Mouse (Mus musculus) forebrain, embryonic 10.5 days (tissue): ENCODE measurements around the gene Fhit. TPM values are rescaled to one million over a fixed set of nuclear protein-coding genes. Genes with fewer than 3 reads are reported as not detected.
A peak's percentile ranks its signal among the peaks of the same experiment; 100 is the strongest.

Experiments used
- DNase-seq: peaks from one replicate; pipeline ENCODE4 v3.0.0-alpha.2; 2017; ENCODE audit warnings: low spot score; ENCODE audit errors: extremely low spot score
- H3K27ac ChIP-seq: fragments of 300-500 bp; sonication (generic); 2 replicates; pipeline ENCODE4 v1.5.1; 2016; ENCODE audit warnings: mild to moderate bottlenecking
- H3K27me3 ChIP-seq: fragments of 300-500 bp; sonication (generic); 2 replicates; pipeline ENCODE4 v1.6.1; 2016; ENCODE audit warnings: mild to moderate bottlenecking; ENCODE audit not compliant: poor library complexity, severe bottlenecking
- H3K36me3 ChIP-seq: fragments of 300-500 bp; sonication (generic); replicated peaks from 2 replicates; pipeline ENCODE4 v1.6.1; 2016; ENCODE audit warnings: mild to moderate bottlenecking, moderate library complexity
- H3K4me1 ChIP-seq: fragments of 300-500 bp; sonication (generic); 2 replicates; pipeline ENCODE4 v1.6.1; 2016
- H3K4me3 ChIP-seq: fragments of 300-500 bp; sonication (generic); 2 replicates; pipeline ENCODE4 v1.5.1; 2016; ENCODE audit warnings: mild to moderate bottlenecking, moderate library complexity
- H3K9me3 ChIP-seq: fragments of 300-500 bp; sonication (generic); 2 replicates; pipeline ENCODE4 v1.6.1; 2016; ENCODE audit warnings: mild to moderate bottlenecking, moderate library complexity
- WGBS: fragments of 180-500 bp; shearing (Covaris S2); methylation state at CpG from one replicate; pipeline ENCODE4 v1.1.7; 2016; 5-methylcytosine and 5-hydroxymethylcytosine counted together
- polyA plus RNA-seq: library from polyadenylated mRNA; unstranded; fragments of >200 nt; fragmentation: Nextera tagmentation; extraction: Ambion mirVana; gene quantifications from 2 replicates; pipeline ENCODE4 v1.2.1, GENCODE M21; 2016

Gene Fhit
- polyA plus RNA-seq, 1 experiment from 2014 or later: 1.4 TPM

DNA sequence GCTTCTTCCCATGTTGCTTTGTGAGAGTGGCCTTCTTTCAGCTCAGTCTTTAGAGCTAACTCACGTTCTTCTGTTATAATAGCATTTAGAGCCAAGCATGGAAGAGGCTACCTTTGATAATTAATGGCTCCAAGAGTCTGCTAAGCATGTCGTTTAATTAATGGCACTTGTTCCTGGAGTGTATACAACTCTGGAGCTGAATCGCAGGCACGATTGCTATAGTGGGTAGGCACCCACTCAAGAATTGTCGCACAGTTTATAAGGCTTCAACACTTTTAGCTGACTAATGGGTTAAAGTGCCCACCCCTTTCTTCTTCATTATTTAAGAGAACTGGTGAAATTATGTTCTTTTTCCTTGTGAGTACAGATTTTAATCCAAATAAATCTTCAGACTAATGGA, 1605.5 kb downstream of the Fhit start:
- Histone ChIP-seq H3K4me3 (no peak overlapping the region), H3K36me3 (no peaks in the 10 kb centered on the region), H3K27me3 (no peaks in the 10 kb centered on the region), H3K27ac (0 out of 2 replicates have a peak overlapping the region, but pooled peaks have one; percentile 48), H3K4me1 (peaks cover 18% of the 10 kb centered on the region), H3K9me3 (no peaks in the 10 kb centered on the region)
- WGBS: 66% methylated on average over 5 of the region's 5 CpGs
- no peak for DNase-seq

DNA sequence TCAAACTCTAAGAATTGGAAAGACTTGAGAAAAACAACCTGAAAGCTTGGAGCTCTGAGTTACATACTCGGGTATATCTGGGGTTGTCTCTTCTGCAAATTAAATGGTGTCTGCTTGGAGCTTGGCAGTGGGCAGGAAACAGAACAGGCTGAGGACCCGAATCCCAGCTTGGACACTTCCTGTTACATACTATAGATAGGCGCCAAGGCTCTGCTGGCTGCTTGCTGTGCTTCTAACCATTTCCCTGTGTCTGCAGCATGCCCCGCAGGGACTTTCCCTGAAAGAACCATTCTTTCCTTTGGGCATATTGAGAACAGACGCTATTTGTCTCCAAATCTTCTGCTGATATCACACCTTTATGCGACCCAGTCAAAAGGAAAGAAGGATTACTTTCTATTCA, 1606.0 kb downstream of the Fhit start:
- 48% methylated on average over 6 of the region's 6 CpGs for WGBS
- H3K4me1 ChIP-seq: peaks cover 18% of the 10 kb centered on the region
- H3K4me3 ChIP-seq: no peak overlapping the region
- DNase-seq: peak; percentile 15
- peak overlapping the region; percentile 48; the same call in 1 of the 2 replicates for H3K27ac ChIP-seq
- H3K36me3 ChIP-seq: no peaks in the 10 kb centered on the region
- H3K27me3 ChIP-seq: no peaks in the 10 kb centered on the region
- no peaks in the 10 kb centered on the region for H3K9me3 ChIP-seq

GRCm38 (mm10) chr14:9552149-9552548, 1609.7 kb downstream of the Fhit start:
- Histone ChIP-seq H3K27me3 (no peaks in the 10 kb centered on the region), H3K4me1 (peaks cover 18% of the 10 kb centered on the region), H3K36me3 (no peaks in the 10 kb centered on the region), H3K27ac (no peak overlapping the region), H3K4me3 (no peak overlapping the region), H3K9me3 (no peaks in the 10 kb centered on the region)
- no peak for DNase-seq

GRCm38 (mm10) chr14:9547952-9548351, 1613.9 kb downstream of the Fhit start:
- Histone ChIP-seq H3K27me3 (no peaks in the 10 kb centered on the region), H3K36me3 (no peaks in the 10 kb centered on the region), H3K4me1 (no peaks in the 10 kb centered on the region), H3K4me3 (no peak overlapping the region), H3K9me3 (no peaks in the 10 kb centered on the region), H3K27ac (no peak overlapping the region)
- WGBS: 42% methylated on average over 1 of the region's 1 CpGs
- no peak for DNase-seq

- WGBS: 85% methylated on average over 3 of the region's 3 CpGs
- H3K36me3 ChIP-seq: no peaks in the 10 kb centered on the region
- no peak for DNase-seq
- H3K27me3 ChIP-seq: no peaks in the 10 kb centered on the region
- no peaks in the 10 kb centered on the region for H3K9me3 ChIP-seq
- no peak overlapping the region for H3K4me3 ChIP-seq
- H3K4me1 ChIP-seq: no peaks in the 10 kb centered on the region
- no peak overlapping the region for H3K27ac ChIP-seq
Observed at GRCm38 (mm10) chr14:9544364-9544763, 1617.5 kb downstream of the Fhit start.

DNA sequence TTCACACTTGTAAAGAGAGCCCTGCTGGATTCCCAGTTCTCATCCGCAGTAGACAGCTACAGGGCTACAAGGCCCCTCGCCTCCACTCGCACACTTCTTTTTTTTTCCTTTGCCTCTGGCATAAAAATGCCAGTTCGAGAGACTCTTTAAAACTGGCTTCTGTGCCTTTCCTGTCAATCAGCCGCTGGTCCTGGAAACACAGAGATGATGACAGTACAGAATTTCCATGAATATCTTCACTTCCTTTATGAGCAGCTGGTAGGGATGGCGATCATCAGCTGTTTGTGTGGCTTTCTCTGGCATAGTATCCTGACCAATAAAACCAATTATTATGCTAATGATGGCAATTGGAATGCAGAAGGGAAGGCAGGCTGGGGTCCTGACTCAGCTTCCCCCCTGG, 1626.3 kb downstream of the Fhit start:
- H3K9me3 ChIP-seq: no peaks in the 10 kb centered on the region

GRCm38 (mm10) chr14:9529247-9529646, 1632.6 kb downstream of the Fhit start:
- Histone ChIP-seq H3K27ac (no peak overlapping the region), H3K9me3 (no peaks in the 10 kb centered on the region), H3K4me3 (no peak overlapping the region), H3K27me3 (no peaks in the 10 kb centered on the region), H3K4me1 (no peaks in the 10 kb centered on the region), H3K36me3 (no peaks in the 10 kb centered on the region)
- WGBS: 94% methylated on average over 4 of the region's 4 CpGs
- no peak for DNase-seq

More for the DNA sequence above, 1626.3 kb downstream of the Fhit start:
- no peak overlapping the region for H3K27ac ChIP-seq
- DNase-seq: no peak
- 75% methylated on average over 6 of the region's 6 CpGs for WGBS
- H3K4me1 ChIP-seq: no peaks in the 10 kb centered on the region
- no peaks in the 10 kb centered on the region for H3K27me3 ChIP-seq
- no peaks in the 10 kb centered on the region for H3K36me3 ChIP-seq
- H3K4me3 ChIP-seq: no peak overlapping the region

DNA sequence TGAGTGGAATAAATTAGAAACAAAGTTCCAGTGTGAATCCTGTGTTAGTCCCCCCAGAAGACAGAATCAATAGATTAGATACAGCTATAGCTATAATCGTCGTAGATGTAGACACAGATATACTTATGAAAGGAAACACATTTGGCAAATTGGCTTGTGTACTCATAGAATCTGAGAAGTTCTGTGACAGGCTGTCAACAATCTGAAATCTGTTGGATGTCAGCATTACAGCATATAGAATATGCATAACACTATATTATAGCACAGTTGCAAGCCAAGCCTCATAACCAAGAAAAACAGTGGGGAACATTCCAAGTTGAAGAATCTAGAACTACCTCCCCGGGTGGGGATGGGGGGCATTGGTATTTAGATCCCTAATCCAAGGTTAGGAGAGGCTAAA, 1635.7 kb downstream of the Fhit start:
- H3K27me3 ChIP-seq: no peaks in the 10 kb centered on the region
- H3K36me3 ChIP-seq: no peaks in the 10 kb centered on the region
- H3K4me1 ChIP-seq: no peaks in the 10 kb centered on the region
- WGBS: 90% methylated on average over 3 of the region's 3 CpGs
- no peak overlapping the region for H3K27ac ChIP-seq
- no peaks in the 10 kb centered on the region for H3K9me3 ChIP-seq
- DNase-seq: no peak
- H3K4me3 ChIP-seq: no peak overlapping the region

DNA sequence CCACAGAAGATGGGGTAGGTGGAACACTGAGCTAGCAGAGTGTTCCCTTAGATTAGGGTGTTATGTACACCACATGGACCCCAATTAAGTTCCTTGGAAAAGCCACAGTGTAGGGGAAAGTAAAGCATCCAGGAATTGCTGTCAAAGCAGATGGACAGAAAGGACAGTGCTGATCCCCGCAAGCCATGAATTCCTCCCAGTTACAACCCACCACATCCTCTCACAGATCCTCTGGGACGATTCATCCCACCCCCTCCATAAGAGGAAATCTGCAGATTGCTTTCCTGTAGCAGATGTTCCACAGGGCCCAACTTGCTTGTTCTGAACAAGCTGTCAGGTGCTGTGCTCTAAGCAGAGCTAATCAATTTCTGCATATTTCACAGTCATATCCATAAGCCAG, 1644.2 kb downstream of the Fhit start:
- Histone ChIP-seq H3K36me3 (no peaks in the 10 kb centered on the region), H3K27ac (no peak overlapping the region), H3K4me1 (no peaks in the 10 kb centered on the region), H3K4me3 (no peak overlapping the region), H3K27me3 (no peaks in the 10 kb centered on the region), H3K9me3 (no peaks in the 10 kb centered on the region)
- DNase-seq: no peak
- WGBS: 84% methylated on average over 2 of the region's 2 CpGs

GRCm38 (mm10) chr14:9509678-9510077, 1652.2 kb downstream of the Fhit start:
- Histone ChIP-seq H3K9me3 (no peaks in the 10 kb centered on the region), H3K36me3 (no peaks in the 10 kb centered on the region), H3K27ac (no peak overlapping the region), H3K4me1 (no peaks in the 10 kb centered on the region), H3K27me3 (no peaks in the 10 kb centered on the region), H3K4me3 (no peak overlapping the region)
- WGBS: 86% methylated on average over 1 of the region's 1 CpGs
- no peak for DNase-seq

Other genes with a start within 250 kb of the Fhit start
- gene Gm3839, start 194.7 kb upstream of the Fhit start, polyA plus RNA-seq: 2.8 and 3.1 TPM in 2 replicates